Mouse (Mus musculus): ENCODE results near the gene Mettl21e. TPM values are rescaled to one million over a fixed set of nuclear protein-coding genes. Genes with fewer than 3 reads are reported as not detected.
"Not testable (repeated sequence)": the region's sequence is repeated elsewhere in the genome, so short reads cannot be mapped to it uniquely, and the experiment has no call there.

Gene Mettl21e
- not detected for total RNA-seq (2021)

DNA sequence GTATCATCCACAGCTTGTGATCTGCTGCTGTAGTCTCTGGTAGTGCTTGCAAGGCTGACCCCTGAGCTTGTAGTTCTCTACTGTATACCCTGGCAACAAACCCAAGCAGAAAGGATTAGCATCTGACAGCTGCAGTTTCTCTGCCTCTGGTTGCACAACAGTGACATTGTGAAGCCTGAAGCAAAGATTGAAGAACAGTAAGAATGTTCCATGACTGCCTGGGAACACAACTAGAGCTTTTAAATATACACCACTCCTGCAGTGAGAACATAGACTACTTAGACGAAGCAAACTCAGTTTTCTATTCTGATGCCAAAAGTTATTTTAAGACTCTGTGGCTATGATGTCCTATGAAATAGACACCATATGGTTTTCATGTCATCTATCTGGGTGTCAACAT lies at the start of gene Mettl21e:
Mettl21e (minus strand) TSS at position 86 of the 400 bp plus-strand sequence.
- intact Hi-C loops (cut with DNase I): no loop called here
- DNase-seq (ENCODE audit: extremely low spot score in 1 of 2, low spot score in 2 of 2): no peak

DNA sequence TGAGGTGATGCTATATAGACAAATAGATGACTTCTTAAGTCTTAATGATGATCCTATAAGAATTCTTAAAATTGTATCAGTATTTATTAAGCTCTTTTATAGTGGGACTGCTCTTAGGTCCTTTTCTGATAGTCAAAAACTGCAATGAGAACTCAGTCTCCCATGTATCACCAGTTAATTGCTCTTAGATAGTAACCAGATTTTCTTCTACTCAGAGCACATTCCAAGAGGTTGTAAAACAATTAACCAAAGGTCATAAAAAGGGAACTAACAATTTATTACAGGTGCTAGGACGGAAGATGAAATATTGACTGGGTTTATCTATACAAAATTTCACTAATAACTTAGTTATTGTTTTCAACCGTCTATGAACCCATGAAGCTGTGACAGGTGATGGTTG lies 21.7 kb upstream of the Mettl21e start:
- intact Hi-C loops (cut with DNase I); DNase-seq (ENCODE audit: extremely low spot score in 1 of 2, low spot score in 2 of 2): not testable (repeated sequence)

DNA sequence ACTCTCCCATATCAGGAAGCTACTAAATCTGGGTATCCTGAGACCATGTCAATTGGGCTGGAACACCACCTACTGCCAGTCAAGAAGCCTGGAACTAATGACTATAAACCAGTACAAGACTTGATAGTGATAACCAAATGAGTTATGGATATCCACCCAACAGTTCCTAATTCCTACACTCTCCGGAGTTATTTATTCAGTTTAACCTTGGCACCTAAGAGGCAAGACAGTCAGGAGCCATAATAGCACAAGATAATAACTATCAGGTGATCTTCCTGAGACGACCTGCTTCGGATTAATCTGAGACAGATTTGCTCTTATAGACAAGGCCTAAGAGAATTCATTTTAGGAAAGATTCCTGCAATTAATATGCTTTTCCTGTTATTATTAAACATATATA lies 21.2 kb upstream of the Mettl21e start:
- DNase-seq (ENCODE audit: extremely low spot score in 1 of 2, low spot score in 2 of 2): no peak
- intact Hi-C loops (cut with DNase I): no loop called here

DNA sequence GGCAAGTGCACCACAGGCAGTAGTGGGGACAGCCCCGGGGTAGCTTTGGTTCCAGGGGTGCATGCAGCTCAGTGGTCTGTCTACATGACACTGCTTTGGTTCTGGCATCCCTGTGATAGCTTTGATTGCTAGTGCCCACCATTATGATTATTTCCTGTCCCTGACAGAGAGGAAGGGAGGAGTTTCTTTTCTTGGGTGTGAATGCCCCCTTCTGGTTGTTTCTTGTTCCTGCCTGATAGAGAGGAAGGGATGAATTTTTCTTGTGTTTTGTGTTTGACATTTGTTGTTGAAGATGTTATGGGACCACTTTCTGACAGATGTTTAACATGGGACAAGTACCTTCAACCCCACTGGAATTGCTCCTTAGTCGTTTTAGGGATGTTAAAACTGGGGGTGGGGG lies 18.5 kb upstream of the Mettl21e start:
- DNase-seq (ENCODE audit: extremely low spot score in 1 of 2, low spot score in 2 of 2): no peak
- intact Hi-C loops (cut with DNase I): no loop called here

DNA sequence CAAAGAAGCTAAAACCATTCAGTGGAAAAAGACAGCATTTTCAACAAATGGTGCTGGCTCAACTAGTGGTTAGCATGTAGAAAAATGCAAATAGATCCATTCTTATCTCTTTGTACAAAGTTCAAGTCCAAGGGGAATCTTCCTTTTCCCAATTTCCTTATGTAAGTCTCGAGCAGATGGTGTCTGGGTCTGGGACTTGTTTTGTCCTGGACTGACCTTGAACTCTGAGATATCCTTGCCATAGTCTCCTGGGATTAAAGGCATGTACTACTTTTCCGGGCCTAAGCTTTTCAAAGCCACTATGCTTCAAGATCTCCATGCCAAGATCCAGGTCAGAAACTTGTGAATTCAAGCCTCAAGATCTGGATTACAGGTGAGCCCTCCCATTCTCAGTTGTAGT lies 16.6 kb upstream of the Mettl21e start:
- DNase-seq (ENCODE audit: extremely low spot score in 1 of 2, low spot score in 2 of 2): no peak
- intact Hi-C loops (cut with DNase I): no loop called here

DNA sequence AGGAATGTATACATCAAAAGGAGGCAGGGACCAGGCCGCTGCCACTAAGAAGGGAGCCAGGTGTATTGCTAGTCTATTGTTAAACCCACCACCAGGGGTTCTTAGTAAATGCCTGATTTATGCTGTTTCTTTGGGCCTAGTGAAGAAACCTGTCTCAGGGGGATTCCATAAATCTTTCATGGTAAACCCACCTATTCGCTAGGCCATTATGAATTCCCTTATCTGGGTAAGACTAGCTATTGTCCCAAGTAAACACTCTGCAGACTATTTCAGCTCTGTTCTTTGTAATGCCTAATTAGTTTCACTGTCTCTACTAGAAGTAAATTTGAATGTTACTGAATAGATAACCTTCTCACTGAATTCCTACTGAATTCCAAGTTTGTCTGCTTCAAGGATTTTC lies 15.8 kb upstream of the Mettl21e start:
- intact Hi-C loops (cut with DNase I); DNase-seq (ENCODE audit: extremely low spot score in 1 of 2, low spot score in 2 of 2): not testable (repeated sequence)

DNA sequence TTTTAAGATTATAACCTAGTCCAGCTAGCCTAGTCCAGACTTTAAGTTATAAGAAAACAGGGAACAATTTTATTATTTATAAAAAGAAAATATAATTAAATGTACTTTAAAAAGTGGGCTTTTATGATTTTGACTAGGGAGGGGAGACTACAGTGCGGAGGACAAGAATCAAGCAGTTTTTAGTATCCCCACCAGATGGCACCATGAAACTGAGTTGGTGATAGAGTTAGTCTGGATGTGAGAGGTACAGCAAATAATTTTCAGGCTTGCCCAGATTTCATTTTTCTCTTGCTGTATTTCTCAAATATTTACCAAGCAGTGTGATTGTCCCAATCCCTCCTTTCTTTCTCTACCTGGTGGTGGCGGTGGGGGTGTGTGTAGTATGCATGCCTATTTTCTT lies 10.3 kb upstream of the Mettl21e start:
- intact Hi-C loops (cut with DNase I): loop anchor here (2.0 to 10.0 kb wide), 3 partner anchors 512 to 1538 kb away; partner anchors contain the start of gene Col3a1
- peak; percentile 29 to 63 for DNase-seq (ENCODE audit: extremely low spot score in 1 of 2, low spot score in 2 of 2)

DNA sequence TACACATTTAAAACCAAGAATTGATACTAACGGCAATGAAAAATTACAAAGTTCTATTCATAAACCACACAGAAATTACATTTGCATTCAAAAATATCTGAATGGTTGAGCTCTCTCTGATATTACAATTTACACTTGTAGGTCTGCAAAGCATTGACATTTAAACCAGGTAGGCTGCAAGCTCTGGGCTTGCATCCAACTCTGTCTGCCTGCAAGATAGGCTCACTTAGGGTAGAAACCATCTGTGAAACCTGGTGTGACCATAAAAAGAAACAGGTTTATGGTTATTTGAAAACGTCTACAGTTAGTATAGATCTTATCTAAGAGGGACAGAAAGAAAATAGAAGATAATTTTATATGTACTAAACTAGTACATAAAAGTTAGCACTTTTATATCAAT lies 1.6 kb downstream of the Mettl21e start:
- intact Hi-C loops (cut with DNase I): no loop called here
- no peak for DNase-seq (ENCODE audit: extremely low spot score in 1 of 2, low spot score in 2 of 2)

DNA sequence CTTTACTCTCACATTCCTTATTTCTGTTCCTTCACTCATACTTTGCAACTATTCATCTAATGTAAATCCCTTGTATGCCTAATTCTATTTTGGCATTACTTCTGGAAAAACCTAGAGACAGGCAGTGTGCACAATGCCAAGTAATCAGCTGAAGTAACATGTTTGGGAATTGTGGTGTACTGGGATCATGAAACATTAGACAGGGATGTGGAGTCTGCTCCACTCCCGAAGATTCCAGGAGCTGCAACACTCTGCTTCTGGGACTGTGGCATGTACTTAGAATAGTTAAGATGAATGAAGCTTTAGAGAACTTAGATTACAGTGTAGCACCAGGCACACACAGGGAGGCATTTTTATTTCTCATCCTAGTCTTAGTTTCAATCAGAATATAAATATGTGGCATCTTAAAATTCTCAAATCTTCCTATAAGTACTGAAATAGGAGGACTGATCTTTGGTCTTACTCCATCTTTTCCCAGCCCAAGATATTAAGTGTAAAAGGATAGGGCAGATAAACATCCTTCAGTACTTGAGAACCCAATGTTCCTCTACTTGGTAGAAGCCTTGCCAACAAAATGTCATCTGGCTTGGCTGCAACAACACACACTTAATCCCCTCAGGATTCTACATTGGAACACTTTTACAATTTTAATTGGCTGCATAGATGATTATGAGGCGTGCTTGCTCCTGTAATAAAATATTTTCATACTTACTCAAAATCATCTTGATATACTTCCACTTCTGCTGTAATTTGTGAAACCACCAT lies 2.2 kb downstream of the Mettl21e start:
- intact Hi-C loops (cut with DNase I): no loop called here
- no peak for DNase-seq (ENCODE audit: extremely low spot score in 1 of 2, low spot score in 2 of 2)

DNA sequence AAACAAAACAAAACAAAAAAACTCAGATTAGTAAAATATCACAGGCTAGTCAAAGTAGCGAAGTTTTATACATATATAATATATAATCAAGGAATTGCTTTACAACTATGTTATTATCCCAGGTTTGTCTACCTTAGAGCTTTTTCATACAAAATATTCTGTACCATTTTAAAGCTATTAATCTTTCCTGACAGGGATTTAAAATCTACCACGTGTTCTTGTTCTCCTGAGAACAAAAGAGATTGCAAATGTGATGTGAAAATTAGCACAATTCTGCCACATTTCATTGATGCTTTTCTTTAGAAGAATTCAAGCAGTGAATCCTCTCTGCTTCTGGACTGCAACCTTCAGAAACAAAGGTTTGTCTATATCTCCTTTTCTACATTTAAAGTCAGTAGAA lies 4.3 kb downstream of the Mettl21e start:
- intact Hi-C loops (cut with DNase I): no loop called here
- DNase-seq (ENCODE audit: extremely low spot score in 1 of 2, low spot score in 2 of 2): no peak

DNA sequence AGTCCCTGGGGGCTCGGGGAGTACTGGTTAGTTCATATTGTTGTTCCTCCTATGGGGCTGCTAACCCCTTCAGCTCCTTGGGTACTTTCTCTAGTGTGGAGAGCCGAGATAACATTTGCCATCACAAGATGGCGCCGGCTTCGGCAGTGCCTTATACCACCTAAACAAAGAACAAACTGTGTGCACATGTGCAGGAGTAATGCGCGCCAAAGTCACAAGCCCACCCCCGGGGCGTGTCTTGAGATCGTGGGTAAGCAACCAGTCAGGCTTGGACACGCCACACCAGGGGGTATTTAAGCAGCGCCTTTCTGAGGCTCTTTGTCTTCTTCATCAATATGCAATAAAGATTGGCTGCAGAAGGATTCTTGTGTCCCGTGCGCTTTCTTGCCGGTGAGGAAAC lies 15.9 kb downstream of the Mettl21e start:
- DNase-seq (ENCODE audit: extremely low spot score in 1 of 2, low spot score in 2 of 2): no peak

DNA sequence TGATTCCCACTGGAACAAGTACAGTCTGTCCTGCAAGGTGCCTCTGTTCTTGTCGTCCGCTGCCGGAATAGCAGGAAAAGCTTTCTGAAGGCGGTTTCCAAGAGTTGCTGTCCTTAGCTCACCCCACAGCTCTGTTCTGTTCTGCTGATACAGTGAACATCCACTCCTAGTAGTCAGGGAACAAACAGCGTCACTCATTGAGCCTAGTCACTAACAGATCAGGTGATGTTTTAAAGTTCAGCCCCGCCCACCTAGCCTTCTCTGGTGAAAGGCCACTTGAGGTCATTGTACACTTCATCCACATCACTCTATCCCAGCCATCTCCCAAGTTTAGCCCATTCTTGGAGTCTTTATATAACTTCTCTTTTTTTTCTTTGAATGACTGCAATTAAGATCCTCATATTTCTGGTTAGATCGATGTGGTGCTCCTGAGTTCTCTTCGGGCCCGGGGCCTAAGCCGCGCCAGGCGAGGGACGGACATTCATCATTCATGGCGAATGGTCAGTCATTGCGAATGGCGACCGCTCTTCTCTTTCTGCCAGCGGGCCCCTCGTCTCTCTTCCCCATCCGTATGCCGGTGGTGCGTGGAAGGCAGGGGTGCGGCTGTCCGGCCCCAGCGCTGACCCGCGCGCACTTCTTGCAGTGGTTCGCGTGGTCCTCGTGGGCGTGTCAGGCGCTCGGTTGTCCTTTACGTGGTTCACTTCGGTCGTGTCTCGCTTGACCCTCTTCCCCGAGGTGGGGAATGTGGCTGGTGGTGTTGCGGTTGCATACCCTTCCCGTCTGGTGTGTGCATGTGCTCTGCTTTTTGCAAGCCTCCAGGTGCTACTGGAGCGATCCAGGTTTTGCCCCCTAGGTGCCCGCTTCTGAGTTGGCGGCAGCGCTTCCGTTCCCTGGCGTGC lies 20.2 kb downstream of the Mettl21e start:
- intact Hi-C loops (cut with DNase I): no loop called here
- peak; percentile 37 to 53 for DNase-seq (ENCODE audit: extremely low spot score in 1 of 2, low spot score in 2 of 2)

More for the DNA sequence above, 15.9 kb downstream of the Mettl21e start:
- intact Hi-C loops (cut with DNase I): no loop called here

DNA sequence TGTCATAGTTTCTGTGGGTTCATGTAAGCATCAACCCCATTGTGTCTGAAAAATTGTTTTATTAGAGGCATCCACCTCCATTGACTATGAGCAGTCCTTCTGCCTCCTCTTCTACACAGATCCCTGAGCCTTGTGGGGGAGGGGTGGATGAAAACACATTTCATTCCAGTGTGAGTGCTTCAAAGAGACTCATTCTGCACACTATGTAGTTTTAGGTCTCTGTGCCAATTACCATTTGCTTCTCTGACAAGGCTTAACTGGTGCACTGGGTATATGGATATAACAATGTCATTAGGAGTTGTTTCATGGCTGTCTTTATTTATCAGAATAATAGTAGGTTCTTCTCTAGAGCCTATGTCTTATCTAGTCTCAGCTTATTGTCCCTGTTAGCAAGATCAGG lies 32.4 kb downstream of the Mettl21e start:
- intact Hi-C loops (cut with DNase I): no loop called here
- no peak for DNase-seq (ENCODE audit: extremely low spot score in 1 of 2, low spot score in 2 of 2)

DNA sequence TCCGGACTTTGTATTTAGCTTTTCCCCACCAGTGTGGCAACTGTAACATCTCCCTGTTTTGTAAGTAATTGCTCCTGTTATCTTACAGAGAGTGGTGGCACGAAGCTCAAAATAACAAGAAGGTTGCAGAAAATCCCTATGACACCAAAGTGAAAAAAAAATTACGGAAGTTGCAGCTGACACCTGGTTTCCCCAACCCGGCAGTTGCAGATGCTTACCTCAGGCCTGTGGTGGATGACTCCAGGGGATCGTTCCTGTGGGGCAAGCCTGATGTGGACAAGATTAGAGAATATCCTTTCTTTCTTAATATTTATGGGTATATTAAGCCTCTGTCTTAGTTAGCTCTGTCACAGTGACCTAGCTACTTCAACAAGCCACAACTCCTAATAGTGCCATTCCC lies 40.7 kb downstream of the Mettl21e start:
- intact Hi-C loops (cut with DNase I): no loop called here
- no peak for DNase-seq (ENCODE audit: extremely low spot score in 1 of 2, low spot score in 2 of 2)

DNA sequence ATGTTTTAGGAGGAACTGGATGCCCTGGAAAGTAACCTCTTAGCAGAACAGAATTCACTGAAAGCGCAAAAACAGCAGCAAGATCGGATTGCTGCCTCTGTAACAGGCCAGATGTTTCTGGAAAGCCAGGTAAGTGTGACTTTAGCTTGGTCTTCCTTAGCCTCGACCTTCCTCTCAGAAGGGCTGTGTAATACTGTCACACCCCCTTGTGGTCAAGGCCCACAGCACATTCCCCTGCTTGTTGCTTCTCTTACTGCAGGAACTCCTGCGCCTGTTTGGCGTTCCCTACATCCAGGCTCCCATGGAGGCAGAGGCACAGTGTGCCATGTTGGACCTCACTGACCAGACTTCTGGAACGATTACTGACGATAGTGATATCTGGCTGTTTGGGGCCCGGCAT lies 44.9 kb downstream of the Mettl21e start:
- no peak for DNase-seq (ENCODE audit: extremely low spot score in 1 of 2, low spot score in 2 of 2)
- intact Hi-C loops (cut with DNase I): no loop called here

DNA sequence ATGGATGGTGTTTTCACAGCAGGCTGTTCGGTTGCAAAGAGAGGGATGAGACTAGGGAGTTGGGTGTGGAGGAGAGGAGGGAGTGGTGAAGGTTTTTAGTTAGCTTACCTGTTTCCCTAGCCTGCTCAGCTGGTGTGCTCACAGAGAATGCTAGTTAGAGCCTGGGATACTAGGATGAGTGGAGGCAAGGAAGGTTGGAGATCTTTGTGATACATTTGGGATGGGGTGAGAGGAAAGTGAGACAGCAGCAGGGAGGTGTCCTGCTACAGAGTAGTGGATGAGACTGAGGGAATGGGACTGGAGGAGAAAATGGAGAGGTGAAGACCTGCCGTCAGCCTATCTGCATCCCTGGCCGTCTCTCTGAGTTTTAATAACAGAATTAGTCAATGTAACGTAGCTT lies 46.1 kb downstream of the Mettl21e start:
- no peak for DNase-seq (ENCODE audit: extremely low spot score in 1 of 2, low spot score in 2 of 2)
- intact Hi-C loops (cut with DNase I): no loop called here

DNA sequence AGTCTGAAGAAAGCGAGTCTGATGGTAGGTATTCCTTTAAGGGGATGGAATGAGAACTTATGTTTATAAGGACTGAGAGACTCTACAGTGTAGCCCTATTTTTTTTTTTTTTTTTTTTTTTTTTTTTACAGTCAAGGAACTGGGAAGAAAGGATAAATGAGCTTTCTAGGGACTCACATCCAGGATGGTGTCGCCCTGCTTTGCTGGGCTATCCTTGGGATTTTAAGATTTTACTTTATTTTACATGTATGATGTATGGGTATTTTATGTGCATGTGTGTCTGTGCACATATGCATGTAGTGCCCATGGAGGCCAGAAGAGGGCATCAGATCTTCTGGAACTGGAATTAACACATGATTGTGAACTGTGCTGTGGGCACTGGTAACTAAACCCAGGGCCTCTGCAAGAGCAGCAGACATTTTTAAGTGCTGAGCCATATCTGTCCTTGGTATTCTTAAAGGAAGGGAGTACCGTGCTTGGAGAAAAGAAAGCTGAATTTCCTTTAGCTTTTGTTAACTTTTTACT lies 50.8 kb downstream of the Mettl21e start:
- intact Hi-C loops (cut with DNase I): no loop called here
- no peak for DNase-seq (ENCODE audit: extremely low spot score in 1 of 2, low spot score in 2 of 2)

DNA sequence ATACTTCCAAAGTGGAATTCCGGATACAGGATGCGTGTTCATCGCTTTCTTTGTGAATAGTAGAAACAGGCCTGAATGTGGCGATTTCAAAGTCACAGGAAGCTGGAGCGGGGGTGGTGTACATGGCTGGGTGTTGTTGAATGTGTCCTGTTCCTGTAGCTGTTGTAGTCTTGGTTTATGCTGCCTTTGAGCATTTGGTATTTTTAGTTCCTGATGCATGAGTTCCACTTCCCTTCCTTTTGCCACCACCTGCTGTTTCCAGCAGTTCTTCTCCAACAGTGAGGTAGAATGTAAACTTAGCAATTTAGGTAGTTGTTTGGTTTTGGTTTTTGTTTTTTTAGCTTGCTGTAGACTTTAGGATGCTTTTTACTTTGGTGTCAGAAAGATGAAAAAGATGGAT lies 56.4 kb downstream of the Mettl21e start:
- intact Hi-C loops (cut with DNase I): no loop called here
- DNase-seq (ENCODE audit: extremely low spot score in 1 of 2, low spot score in 2 of 2): no peak

DNA sequence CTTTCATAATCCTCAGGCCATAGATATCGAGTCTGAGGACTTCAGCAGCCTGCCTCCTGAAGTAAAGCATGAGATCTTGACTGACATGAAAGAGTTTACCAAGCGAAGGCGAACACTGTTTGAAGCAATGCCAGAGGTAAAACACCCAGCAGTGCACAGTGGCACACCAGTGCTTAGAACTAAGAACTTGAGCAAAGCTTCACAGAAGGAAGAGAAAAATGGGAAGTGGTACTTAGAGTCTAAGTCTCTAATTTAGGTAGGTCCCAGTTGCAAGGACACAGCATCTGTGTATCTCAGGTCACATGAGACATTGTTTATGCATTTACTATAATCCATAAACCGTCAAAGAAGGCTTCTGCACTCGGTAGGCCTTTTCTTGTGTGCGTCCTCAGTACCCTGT lies 56.9 kb downstream of the Mettl21e start:
- no peak for DNase-seq (ENCODE audit: extremely low spot score in 1 of 2, low spot score in 2 of 2)
- intact Hi-C loops (cut with DNase I): no loop called here

DNA sequence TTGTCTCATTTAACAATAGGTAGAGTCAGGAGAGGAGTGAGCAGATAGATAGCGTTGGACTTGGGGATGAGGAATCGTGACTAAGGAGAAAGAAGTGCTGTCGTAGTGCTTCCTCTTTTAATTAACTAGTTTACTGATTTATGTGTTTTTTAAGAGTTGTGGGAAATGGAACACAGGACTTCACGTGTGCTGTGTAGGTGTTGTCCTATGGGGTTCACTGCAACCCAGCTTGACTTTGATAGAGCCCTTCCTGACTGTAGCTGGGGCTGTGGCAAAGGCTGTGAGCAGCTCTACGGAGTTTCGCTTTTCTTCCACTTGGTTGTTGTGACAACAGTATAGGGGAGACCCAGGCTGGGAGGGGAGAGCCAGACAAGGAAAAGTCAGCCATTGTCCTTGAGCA lies 60.4 kb downstream of the Mettl21e start:
- intact Hi-C loops (cut with DNase I): no loop called here
- DNase-seq (ENCODE audit: extremely low spot score in 1 of 2, low spot score in 2 of 2): no peak
